Mouse (Mus musculus) macrophage (primary cell): ENCODE results near the gene Slc35a1. TPM values are rescaled to one million over a fixed set of nuclear protein-coding genes. Genes with fewer than 3 reads are reported as not detected.
"Not testable (repeated sequence)": the region's sequence is repeated elsewhere in the genome, so short reads cannot be mapped to it uniquely, and the experiment has no call there.

Experiments
- H3K27ac ChIP-seq: fragments of 350-480 bp; formaldehyde crosslinking; 2 replicates; pipeline ENCODE4 v1.9.0; 2021
- H3K36me3 ChIP-seq: fragments of 350-480 bp; formaldehyde crosslinking; 2 replicates; pipeline ENCODE4 v1.9.0; 2021; ENCODE audit errors: inconsistent target
- H3K4me3 ChIP-seq: fragments of 350-480 bp; formaldehyde crosslinking; 2 replicates; pipeline ENCODE4 v1.9.0; 2021; ENCODE audit errors: inconsistent target
- H3K79me2 ChIP-seq: fragments of 350-480 bp; formaldehyde crosslinking; 2 replicates; pipeline ENCODE4 v1.9.0; 2021; ENCODE audit errors: inconsistent target
- WGBS: methylation state at CpG from one replicate; pipeline ENCODE4 v1.1.7; 2026; ENCODE audit warnings: inconsistent platforms; ENCODE audit not compliant: missing documents; 5-methylcytosine and 5-hydroxymethylcytosine counted together
- polyA plus RNA-seq: library from polyadenylated mRNA; stranded (reverse); fragments of 250-400 nt; gene quantifications from 3 replicates; pipeline ENCODE4 v1.2.4, GENCODE M21; 2018; ENCODE audit warnings: inconsistent platforms
- total RNA-seq, 78 experiments: library from RNA; depleted of rRNA; stranded (reverse); fragments of 250-400 nt; gene quantifications; 1 replicate in 9 of 78; 2 replicates in 24 of 78; 3 replicates in 43 of 78; 4 replicates in 2 of 78; pipeline ENCODE4 v1.2.4; 2018; ENCODE audit warnings: inconsistent platforms in 56 of 78

Slc35a1 gene
- 10 to 100 TPM in 10 of 26 experiments, 1 to 10 TPM in 16; 2.6 to 15.2 (median 8.4) TPM for total RNA-seq (2018; cell fraction: chromatin; rRNA removed)
- total RNA-seq (2018; cell fraction: cytosol; rRNA removed): 10 to 100 TPM in 20 of 26 experiments, 1 to 10 TPM in 6; 8.7 to 15.4 (median 12.1) TPM
- total RNA-seq (2018; cell fraction: nucleus; rRNA removed): 10 to 100 TPM in 16 of 26 experiments, 1 to 10 TPM in 10; 3.4 to 22.7 (median 10.5) TPM
- 12.1 to 18.9 TPM (median 15.9 TPM) in 3 replicates for polyA plus RNA-seq

DNA sequence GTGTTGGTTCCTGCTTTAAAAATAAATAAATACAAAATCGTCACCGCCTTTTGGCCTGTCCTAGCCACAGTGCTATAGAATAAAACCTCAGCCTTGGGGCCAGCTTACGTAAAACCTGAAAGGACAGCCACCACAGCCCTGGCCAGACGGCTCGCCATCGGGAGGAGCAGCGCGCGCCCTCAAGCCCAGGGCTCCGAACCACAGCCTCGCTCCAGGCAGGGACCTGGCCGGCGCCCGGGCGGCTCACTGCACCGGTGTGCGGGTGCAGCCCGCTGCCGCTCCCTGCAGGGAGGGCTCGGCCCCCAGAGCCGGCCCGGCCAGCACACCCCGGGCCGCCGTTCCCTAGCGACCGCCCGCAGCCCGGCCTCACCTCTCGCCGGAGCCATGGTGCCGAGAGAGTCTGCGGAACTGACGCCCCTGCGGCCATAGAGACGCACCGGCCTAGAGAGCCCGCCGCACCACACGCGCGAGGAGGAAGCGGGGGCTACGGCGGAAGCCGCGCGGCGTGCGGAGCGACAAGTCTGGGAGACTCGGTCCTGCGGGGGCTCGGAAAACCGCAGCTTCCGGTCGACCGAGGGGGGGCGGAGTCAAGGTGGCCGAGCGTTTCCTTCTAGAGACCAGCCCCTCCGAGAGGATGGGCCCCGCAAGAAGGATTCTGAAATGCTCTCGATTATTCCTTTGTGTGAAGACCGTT lies at the start of gene Slc35a1:
Slc35a1 (minus strand) TSS at position 565 of the 694 bp plus-strand sequence.
- 1% methylated on average over 59 of the region's 65 CpGs for WGBS
- H3K36me3 ChIP-seq: no peaks in the 10 kb centered on the region

GRCm38 (mm10) chr4:34734461-34734860 lies 47.2 kb upstream of the Slc35a1 start:
- 75% methylated on average over 3 of the region's 3 CpGs for WGBS
- Histone ChIP-seq H3K27ac (no peak overlapping the region), H3K79me2 (no peaks in the 10 kb centered on the region), H3K36me3 (no peaks in the 10 kb centered on the region), H3K4me3 (no peak overlapping the region)

More for the DNA sequence above, at the start of gene Slc35a1:
- H3K27ac ChIP-seq: no peak within 1 kb of the TSS
- peak within 1 kb of the TSS; percentile 60 for H3K4me3 ChIP-seq
- no peaks in the 10 kb centered on the region for H3K79me2 ChIP-seq

DNA sequence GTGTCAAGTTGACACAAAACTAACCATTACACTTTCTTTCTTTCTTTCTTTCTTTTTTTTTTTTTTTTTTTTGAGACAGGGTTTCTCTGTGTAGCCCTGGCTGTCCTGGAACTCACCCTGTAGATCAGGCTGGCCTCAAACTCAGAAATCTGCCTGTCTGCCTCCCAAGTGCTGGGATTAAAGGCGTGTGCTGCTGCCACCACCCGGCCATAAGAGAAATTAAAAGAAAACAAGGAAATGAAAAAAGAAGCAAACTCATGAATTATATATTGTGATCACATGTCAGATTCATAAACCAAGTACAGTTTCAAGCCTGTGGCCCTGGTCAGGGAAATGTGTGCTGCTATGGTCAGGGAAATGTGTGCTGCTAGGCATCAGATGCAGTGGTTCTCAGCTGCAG lies 46.2 kb upstream of the Slc35a1 start:
- not testable (repeated sequence) for H3K4me3 ChIP-seq, H3K79me2 ChIP-seq
- WGBS: 0% methylated on average over 2 of the region's 2 CpGs

GRCm38 (mm10) chr4:34729851-34730341 lies 42.7 kb upstream of the Slc35a1 start, which contains the start of gene Cfap206:
Gene Cfap206, minus strand, starts transcription at chr4:34730206.
- WGBS: 2% methylated on average over 29 of the region's 38 CpGs
- no peak within 1 kb of the TSS for H3K4me3 ChIP-seq

More for the DNA sequence above, 46.2 kb upstream of the Slc35a1 start:
- not testable (repeated sequence) for H3K27ac ChIP-seq, H3K36me3 ChIP-seq

DNA sequence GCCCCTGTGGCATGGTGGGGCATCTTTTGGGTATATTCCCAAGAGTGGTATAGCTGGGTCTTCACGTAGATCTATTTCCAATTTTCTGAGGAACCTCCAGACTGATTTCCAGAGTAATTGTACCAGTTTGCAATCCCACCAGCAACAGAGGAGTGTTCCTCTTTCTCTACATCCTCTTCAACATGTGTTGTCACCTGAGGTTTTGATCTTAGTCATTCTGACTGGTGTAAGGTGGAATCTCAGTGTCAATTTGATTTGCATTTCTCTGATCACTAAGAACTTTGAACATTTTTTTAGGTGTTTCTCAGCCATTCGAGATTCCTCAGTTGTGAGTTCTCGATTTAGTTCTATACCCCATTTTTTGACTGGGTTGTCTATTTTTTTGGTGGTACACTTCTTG lies 38.5 kb upstream of the Slc35a1 start:
- 83% methylated on average over 3 of the region's 3 CpGs for WGBS
- H3K79me2 ChIP-seq, H3K27ac ChIP-seq, H3K4me3 ChIP-seq, H3K36me3 ChIP-seq: not testable (repeated sequence)

More at GRCm38 (mm10) chr4:34729851-34730341, 42.7 kb upstream of the Slc35a1 start, which contains the start of gene Cfap206:
- no peak within 1 kb of the TSS for H3K27ac ChIP-seq
- no peaks in the 10 kb centered on the region for H3K79me2 ChIP-seq
- H3K36me3 ChIP-seq: no peaks in the 10 kb centered on the region

DNA sequence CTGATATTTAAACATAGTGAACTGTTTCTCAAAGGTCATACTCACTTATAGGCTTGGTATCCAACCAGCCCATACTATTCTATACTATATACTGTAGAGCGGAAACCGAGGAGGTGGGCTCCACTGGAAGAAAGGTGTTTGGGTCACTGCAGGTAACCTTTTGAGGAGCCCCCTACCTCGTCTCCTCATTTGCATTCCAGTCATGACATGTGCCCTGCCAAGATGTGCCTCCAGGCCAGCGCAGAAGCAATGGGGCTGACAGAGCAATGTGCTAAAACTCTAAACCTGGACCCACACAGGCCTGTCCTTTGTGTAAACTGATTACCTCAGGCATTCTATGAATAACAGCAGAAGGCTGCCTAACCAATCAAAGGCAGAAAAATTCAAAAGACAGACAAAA lies 37.1 kb upstream of the Slc35a1 start:
- no peaks in the 10 kb centered on the region for H3K36me3 ChIP-seq
- no peaks in the 10 kb centered on the region for H3K79me2 ChIP-seq
- H3K4me3 ChIP-seq: no peak overlapping the region
- no peak overlapping the region for H3K27ac ChIP-seq
- 85% methylated on average over 4 of the region's 4 CpGs for WGBS

GRCm38 (mm10) chr4:34723186-34723585 lies 35.9 kb upstream of the Slc35a1 start:
- H3K79me2 ChIP-seq: no peaks in the 10 kb centered on the region
- no peak overlapping the region for H3K4me3 ChIP-seq
- no peak overlapping the region for H3K27ac ChIP-seq
- WGBS: 74% methylated on average over 4 of the region's 4 CpGs
- no peaks in the 10 kb centered on the region for H3K36me3 ChIP-seq

- 96% methylated on average over 7 of the region's 7 CpGs for WGBS
- Histone ChIP-seq H3K36me3 (no peaks in the 10 kb centered on the region), H3K27ac (no peak overlapping the region), H3K4me3 (no peak overlapping the region), H3K79me2 (no peaks in the 10 kb centered on the region)
Observed at GRCm38 (mm10) chr4:34720127-34720895, 33.1 kb upstream of the Slc35a1 start.

- H3K27ac ChIP-seq: no peak overlapping the region
- no peaks in the 10 kb centered on the region for H3K36me3 ChIP-seq
- H3K4me3 ChIP-seq: no peak overlapping the region
- WGBS: 95% methylated on average over 10 of the region's 12 CpGs
- H3K79me2 ChIP-seq: no peaks in the 10 kb centered on the region
Observed at GRCm38 (mm10) chr4:34719421-34719820, 32.2 kb upstream of the Slc35a1 start.

DNA sequence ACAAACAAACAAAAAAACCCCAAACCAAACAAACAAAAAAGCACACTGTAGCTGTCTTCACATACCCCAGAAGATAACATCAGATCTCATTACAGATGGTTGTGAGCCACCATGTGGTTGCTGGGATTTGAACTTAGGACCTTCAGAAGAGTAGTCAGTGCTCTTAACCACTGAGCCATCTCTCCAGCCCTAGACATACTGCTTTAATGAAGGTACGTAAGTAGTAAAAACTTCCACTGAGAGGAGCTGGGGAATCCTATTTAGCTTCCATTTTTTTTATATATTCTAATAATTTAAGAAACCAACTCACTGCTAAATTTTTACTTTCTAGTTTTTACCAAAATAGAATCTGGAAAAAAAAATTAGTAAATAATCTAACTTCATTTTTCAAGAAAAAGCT lies 27.8 kb upstream of the Slc35a1 start:
- no peaks in the 10 kb centered on the region for H3K79me2 ChIP-seq
- no peak overlapping the region for H3K4me3 ChIP-seq
- WGBS: 86% methylated on average over 1 of the region's 1 CpGs
- H3K36me3 ChIP-seq: no peaks in the 10 kb centered on the region
- no peak overlapping the region for H3K27ac ChIP-seq

- Histone ChIP-seq H3K4me3 (no peak overlapping the region), H3K79me2 (no peaks in the 10 kb centered on the region), H3K36me3 (no peaks in the 10 kb centered on the region), H3K27ac (no peak overlapping the region)
- WGBS: 83% methylated on average over 3 of the region's 3 CpGs
Observed at GRCm38 (mm10) chr4:34708127-34708526, 20.9 kb upstream of the Slc35a1 start.

- Histone ChIP-seq H3K36me3 (no peaks in the 10 kb centered on the region), H3K4me3 (no peak overlapping the region), H3K79me2 (no peaks in the 10 kb centered on the region), H3K27ac (no peak overlapping the region)
- 89% methylated on average over 3 of the region's 3 CpGs for WGBS
Observed at GRCm38 (mm10) chr4:34707248-34707647, 20.0 kb upstream of the Slc35a1 start.

- no peak overlapping the region for H3K4me3 ChIP-seq
- WGBS: 62% methylated on average over 4 of the region's 4 CpGs
- H3K27ac ChIP-seq: no peak overlapping the region
- no peaks in the 10 kb centered on the region for H3K36me3 ChIP-seq
- no peaks in the 10 kb centered on the region for H3K79me2 ChIP-seq
Observed at GRCm38 (mm10) chr4:34703029-34703428, 15.8 kb upstream of the Slc35a1 start.

DNA sequence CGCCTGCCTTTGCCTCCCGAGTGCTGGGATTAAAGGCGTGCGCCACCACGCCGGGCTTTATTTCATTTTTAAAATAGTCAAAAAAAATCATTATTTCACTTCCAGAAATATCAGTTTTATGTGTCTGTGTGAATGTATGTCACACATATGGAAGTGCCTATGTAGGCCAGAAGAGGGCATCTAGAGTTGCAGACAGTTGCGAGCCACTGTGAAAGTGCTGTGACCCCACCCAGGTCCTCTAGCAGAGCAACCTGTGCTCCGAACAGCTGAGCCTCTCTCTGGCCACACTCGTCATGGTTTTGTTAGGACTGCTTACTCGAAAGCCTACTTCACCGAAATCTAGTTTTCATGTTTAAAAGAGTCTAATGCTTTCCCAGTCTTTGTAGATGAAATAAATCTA lies 15.0 kb upstream of the Slc35a1 start:
- WGBS: 92% methylated on average over 11 of the region's 11 CpGs
- no peak overlapping the region for H3K27ac ChIP-seq
- no peak overlapping the region for H3K4me3 ChIP-seq
- no peaks in the 10 kb centered on the region for H3K79me2 ChIP-seq
- no peaks in the 10 kb centered on the region for H3K36me3 ChIP-seq

DNA sequence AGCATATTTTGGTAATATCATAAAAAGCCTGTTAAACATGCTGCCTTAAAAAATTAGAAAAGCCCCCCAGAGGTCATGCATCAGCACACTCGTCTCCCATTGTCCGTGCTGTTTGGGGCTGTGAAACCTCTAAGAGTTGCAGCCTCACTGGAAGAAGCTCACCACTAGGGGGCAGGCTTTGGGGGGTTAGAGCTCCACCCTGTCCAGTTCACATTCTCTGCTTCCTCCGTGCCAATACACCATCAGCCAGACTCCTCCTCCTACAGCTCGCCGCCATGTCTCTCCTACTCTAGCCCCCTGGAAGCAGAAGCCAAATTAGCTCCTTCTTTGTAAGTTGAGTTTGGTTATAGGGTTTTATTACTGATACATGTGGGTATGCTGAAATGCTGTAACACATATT lies 14.3 kb upstream of the Slc35a1 start:
- Histone ChIP-seq H3K36me3 (no peaks in the 10 kb centered on the region), H3K27ac (no peak overlapping the region)
- WGBS: 69% methylated on average over 5 of the region's 5 CpGs

More for the DNA sequence above, 14.3 kb upstream of the Slc35a1 start:
- Histone ChIP-seq H3K4me3 (no peak overlapping the region), H3K79me2 (no peaks in the 10 kb centered on the region)
